Mouse (Mus musculus) ovary, postnatal 10 days (tissue): Measurements from ENCODE around the gene Foxp1.

ENCODE experiments used
- DNase-seq: peaks from one replicate; pipeline ENCODE4 v3.0.0; 2022; ENCODE audit warnings: low spot score

Foxp1 gene

DNA sequence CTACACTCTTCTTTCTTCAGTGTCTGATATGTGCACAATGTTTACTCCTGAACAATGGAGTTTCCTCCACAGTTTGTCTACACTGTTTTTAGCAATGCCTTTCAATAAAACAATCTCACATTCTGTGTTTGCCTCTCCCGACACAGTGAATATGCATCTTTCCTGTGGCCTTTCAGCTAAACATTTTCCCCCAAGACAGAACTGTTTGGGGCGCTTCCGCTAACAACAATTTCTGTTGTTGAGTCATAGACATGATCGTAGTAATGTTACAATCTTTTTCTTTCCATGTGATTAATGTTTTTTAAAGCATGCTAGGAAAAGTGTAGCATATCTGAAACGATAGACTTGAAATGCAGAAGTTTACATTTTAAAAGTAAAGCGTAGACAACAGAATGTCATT, 194.4 kb downstream of the Foxp1 start:
- no peak for DNase-seq

- no peak for DNase-seq
Observed at GRCm38 (mm10) chr6:99327721-99328120, 194.8 kb downstream of the Foxp1 start.

DNA sequence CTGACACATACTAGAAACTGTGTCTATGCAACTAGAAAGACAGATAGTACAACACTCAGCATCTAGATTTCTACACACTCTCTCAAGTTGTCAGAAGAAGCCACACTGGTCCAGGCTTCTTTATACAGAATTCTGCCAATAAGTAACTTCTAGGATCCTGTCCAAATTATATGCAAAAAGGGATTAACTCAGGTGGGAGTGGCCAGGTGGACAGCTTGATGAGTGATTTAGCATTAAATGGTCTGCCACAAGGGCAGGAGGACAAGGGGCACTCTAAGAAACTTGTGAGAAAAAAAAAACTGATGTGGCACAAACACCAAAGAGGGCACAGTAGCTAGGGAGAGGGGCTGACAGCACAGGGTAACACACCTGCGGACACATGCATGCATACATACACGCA, 196.6 kb downstream of the Foxp1 start:
- DNase-seq, result no peak

DNA sequence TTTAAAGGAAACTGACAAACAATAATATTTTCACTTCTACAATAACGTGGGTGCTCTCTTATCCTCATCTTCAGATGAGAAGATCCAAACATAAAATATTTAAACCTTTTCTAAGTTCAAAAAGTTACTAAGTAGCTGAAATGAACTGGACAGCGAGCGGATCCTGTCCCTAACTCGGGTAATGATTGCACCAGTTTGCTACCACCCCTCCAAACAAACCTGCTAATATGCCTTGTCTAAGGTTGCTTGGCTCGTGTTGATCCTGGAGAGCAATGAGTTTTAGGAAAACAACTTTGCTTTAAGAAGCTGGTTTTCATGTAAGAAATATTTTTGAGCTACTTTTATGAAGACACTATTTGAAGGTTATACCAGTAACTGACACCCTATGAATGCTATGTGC, 197.1 kb downstream of the Foxp1 start:
- no peak for DNase-seq

DNA sequence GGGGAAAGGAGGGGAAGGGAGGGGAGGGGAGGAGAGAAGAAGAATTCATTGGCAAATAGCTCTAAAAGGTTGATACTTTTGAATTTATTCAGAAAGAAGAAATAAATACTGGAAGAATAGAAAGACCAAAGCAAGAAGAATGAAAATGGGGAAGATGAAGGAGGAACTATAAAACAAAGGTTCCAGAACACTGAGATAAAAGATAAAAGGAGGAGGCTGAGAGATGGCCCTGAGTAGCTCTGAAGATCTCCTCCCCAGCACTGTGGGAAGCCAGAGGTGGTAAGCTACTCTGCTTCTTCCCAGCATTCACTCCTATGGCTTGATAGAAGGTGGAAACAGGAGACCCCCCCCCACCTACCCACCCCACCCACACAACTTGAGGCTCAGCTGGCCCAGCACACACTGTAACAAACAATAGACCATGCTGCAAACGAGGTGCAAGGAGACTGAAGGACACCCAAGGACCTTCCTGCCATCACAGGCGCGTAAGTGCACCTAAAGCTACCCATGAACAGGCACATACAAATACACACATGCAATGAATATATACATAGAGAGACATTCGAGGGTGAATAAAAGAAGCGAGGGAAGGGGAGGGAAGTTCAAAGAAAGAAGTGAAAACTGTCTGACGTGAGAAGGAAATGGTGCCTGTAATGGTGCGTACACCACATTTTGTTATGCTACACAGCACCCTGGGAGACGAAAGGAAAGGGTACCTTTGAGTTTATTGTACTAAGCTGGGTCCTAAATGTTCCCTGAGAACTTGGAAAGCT, 200.2 kb downstream of the Foxp1 start:
- DNase-seq, result no peak

DNA sequence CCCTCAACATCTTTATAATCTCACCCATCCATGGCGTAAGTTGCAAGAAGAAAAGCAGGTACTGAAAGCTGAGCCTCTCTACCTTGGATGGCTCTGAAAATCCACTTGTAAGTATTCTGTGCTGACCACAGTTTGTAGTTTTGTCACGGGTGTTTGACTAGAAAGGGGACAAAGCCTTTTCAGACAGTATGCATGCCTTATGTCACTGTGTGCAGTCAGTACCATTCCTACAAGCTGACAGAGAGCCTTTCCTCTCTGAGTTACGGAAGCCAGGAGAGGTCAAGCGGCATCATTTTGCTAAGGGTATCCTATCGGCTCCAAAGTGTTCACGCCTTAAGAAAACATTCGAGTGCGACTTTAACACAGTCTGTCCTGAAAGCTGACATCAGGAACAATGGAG, 202.1 kb downstream of the Foxp1 start:
- DNase-seq, result no peak

DNA sequence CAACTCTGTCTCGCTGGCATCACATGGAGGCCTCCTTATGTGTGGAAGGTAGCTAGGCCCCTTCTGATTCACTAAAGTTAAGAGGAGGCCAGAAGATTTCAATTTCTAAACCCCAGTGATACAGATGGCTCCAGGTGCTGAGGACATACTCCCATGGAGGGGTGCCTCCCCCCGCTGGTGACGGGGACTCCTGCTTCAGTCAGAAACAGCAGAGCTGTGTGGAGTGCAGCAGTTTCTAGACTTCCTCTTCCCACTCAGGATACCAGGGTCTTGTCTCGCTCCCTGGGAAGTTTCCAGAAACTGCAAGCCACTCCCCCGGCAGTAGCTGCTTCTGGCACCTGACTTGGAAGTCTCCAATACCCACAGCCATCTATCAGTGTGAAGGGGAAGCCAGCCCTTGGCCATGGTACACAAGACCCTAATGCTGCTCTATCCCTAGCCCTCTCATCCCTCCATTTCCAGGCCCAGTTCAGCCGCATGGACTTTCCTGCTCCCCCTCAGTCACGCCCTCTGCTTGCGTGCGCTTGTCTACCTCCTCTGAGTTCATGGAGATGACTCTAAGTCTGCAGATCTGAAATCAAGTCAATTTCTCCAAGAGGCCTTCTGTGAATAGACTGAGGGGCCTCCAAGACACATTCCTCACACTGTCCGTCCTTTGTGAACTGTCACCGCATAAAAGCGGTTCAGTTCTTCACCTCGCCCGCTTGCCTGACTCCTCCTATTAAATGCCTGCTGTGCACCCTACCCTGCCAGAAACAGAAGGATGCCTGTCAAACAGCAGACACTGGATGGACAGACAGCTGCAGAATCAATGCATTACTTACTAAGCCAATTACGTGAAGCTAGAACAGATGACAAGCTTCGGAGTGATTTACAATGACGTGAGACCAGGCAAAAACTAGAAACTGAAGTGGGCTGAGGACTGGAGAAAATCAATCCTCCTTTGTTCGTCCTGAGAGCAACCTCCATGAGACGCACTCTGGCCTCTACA, 202.8 kb downstream of the Foxp1 start:
- no peak for DNase-seq

- no peak for DNase-seq
Observed at GRCm38 (mm10) chr6:99314746-99315145, 207.8 kb downstream of the Foxp1 start.

DNA sequence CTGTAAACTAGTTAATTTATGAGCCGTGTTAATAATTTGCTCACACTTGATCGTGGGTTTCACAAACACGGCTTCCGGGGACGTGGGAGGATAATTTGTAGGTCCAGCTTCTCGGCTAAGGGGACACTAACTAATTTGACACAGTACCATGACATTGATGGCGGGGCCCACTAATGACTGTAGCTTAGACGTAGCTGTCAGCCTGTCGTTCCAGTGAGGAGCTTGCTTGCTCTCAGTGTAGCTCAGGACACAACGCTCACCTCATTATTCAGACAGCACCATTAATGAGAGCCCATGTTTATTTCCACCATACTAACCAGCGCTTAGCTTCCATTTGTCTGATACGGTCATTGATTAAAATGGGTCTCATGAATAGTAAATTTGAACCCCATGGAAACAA, 212.0 kb downstream of the Foxp1 start:
- no peak for DNase-seq

DNA sequence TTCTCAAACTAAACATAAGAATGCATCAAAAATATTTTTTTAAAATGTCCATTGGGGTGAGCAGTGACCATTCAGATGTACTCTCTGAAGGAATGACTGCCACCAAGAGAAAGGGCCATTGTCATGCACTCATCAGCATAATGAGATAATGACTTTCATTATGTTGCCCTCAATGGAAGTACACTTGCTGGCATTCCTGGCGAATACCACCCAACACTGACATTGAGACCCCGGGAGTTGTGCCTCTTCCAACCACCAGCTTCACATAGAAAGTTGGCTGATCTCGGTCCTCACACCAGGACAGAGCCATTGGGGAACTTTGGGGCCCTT, 212.4 kb downstream of the Foxp1 start:
- no peak for DNase-seq

DNA sequence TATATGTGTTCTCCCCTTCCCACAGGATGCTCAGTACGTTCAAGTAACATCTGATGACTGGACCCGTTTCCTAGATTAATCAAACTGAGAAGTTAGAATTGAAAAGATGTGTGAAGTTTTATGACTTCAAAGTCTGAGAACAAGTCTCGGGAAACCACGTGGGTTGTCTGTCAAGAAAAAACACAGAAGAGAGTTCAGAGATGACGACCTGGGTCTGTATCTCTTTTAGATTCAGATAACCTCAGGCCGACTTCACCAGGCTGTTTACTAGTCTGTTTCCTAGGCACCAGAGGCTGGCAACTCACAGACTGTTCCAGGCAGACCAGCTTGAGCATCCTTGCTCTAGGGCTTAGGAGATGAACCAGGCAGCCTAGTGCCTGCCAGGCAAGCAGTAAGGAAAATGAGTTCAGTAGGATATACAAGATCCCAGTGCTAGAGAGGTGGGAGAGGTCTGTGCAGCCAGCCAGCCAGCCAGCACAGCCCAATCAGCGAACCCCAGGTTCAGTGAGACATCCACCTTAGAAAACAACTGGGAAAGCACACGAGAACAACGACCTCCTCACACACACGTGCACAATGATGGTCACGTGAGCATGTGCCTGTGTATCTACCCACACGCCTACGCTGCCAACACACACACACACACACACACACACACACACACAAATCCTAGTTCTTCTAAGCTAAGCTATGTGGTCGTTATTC, 212.9 kb downstream of the Foxp1 start:
- no peak for DNase-seq

DNA sequence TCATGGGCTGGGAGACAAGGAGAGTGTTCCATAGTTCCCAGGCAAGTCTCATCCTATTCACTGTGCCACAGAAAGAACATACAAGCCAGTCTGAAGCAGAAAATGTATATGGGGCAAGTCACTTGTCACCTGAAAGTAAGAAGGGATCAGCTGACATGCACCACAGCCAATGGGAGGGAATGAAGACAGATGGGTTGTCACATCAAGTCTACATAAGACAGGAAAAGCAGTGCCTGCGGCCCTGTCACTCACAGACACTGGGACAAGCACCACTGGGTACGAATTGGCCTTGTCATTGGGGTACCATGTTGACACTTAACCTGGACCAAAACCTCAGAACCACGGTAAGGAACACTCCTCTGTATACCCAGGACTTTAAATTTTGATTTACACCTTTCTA, 216.8 kb downstream of the Foxp1 start:
- no peak for DNase-seq

GRCm38 (mm10) chr6:99305236-99305635, 217.3 kb downstream of the Foxp1 start:
- no peak for DNase-seq

- no peak for DNase-seq
Observed at GRCm38 (mm10) chr6:99302662-99303435, 219.7 kb downstream of the Foxp1 start.

DNA sequence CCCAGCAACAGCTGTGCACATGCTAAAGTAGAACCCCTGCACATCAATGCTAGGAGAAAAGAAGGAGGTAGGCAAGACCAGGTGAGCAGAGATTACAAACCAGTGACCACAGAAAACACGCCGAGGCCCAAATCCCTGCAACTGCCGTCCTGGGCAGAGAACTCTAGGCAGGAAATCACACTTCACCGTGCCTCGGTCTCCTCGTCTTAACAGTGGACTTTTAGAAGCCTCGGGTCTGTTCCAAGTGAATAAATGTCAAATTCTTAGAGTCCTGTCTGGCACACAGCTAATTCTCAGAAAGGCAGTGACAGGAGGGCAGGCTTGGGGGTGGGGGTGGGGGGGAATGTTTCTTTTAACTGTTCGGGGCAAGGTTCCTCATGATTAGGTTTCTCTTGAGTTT, 220.6 kb downstream of the Foxp1 start:
- no peak for DNase-seq

GRCm38 (mm10) chr6:99300235-99300634, 222.3 kb downstream of the Foxp1 start:
- no peak for DNase-seq

GRCm38 (mm10) chr6:99299196-99299595, 223.3 kb downstream of the Foxp1 start:
- DNase-seq, result no peak

- no peak for DNase-seq
Observed at GRCm38 (mm10) chr6:99297535-99297934, 225.0 kb downstream of the Foxp1 start.

DNA sequence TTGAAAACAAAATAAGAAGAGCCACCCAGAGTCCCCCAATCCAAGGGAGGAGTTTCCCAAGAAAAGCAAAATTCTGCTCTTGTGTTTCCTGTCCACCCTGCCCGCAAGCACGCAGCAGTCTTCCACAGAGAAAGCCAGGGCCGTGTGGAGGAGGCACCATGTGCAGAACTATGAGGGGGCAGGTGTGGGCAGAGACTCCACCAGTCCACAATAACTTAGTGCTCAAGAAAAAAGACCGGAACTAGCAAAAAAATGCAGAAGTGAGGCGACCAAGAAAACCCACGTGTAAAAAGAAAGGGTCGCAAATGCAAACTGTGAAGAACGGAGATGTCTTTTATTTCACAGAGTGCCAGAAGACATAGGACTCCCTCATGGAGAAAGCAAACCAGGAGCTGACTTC, 227.0 kb downstream of the Foxp1 start:
- DNase-seq, result no peak

- no peak for DNase-seq
Observed at GRCm38 (mm10) chr6:99289220-99289619, 233.3 kb downstream of the Foxp1 start.

DNA sequence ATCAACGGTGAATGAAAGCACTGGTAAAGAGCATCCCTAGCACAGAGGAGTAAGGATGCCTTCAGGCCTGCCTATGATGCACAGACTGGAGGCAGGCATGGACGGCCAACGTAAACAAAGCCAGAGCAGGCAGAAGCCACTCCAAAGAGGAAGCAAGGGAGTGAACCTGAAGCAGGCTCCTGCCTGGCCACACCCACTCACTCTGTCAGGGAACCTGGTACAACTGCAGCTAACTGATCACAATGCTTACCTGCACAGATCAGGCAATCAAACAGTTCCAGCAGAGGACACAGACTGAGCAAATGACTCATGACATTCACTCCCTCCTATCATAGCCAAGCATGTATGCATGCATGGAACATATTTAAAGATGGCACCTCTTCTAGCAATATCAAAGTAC, 237.5 kb downstream of the Foxp1 start:
- DNase-seq, result no peak

GRCm38 (mm10) chr6:99284019-99284418, 238.5 kb downstream of the Foxp1 start:
- no peak for DNase-seq
